Mouse (Mus musculus) embryonic facial prominence, embryonic 14.5 days (tissue): ENCODE measurements around the gene Gm21996. TPM values are rescaled to one million over a fixed set of nuclear protein-coding genes. Genes with fewer than 3 reads are reported as not detected.
"Not testable (repeated sequence)": the region's sequence is repeated elsewhere in the genome, so short reads cannot be mapped to it uniquely, and the experiment has no call there.

Source experiments
- ATAC-seq: fragments of 200-750 bp; cut with Nextera tagmentation; 2 replicates; pipeline ENCODE4 v1.8.0; 2017; ENCODE audit warnings: low read depth, moderate number of reproducible peaks, moderate TSS enrichment
- DNase-seq: peaks from one replicate; pipeline ENCODE4 v3.0.0-alpha.2; 2015; ENCODE audit warnings: low spot score
- H3K27ac ChIP-seq: fragments of 300-500 bp; sonication (generic); replicated peaks from 2 replicates; pipeline ENCODE4 v1.5.1; 2014; ENCODE audit warnings: low read depth, mild to moderate bottlenecking, low read length, moderate library complexity
- H3K27me3 ChIP-seq: fragments of 300-500 bp; sonication (generic); replicated peaks from 2 replicates; pipeline ENCODE4 v1.6.1; 2014; ENCODE audit warnings: low read length; ENCODE audit not compliant: control insufficient read depth, insufficient read depth
- H3K36me3 ChIP-seq: fragments of 300-500 bp; sonication (generic); 2 replicates; pipeline ENCODE4 v1.6.1; 2014; ENCODE audit warnings: low read length, mixed read lengths; ENCODE audit not compliant: control insufficient read depth, insufficient read depth
- H3K4me1 ChIP-seq: fragments of 300-500 bp; sonication (generic); 2 replicates; pipeline ENCODE4 v1.6.1; 2014; ENCODE audit warnings: antibody characterized with exemption, low read length; ENCODE audit not compliant: control insufficient read depth, insufficient read depth
- H3K4me2 ChIP-seq: fragments of 300-500 bp; sonication (generic); 2 replicates; pipeline ENCODE4 v1.6.1; 2014; ENCODE audit warnings: low read depth, mild to moderate bottlenecking, low read length, moderate library complexity, mixed read lengths
- H3K4me3 ChIP-seq: fragments of 300-500 bp; sonication (generic); 2 replicates; pipeline ENCODE4 v1.5.1; 2014; ENCODE audit warnings: low read depth, mild to moderate bottlenecking, low read length
- H3K9ac ChIP-seq: fragments of 300-500 bp; sonication (generic); 2 replicates; pipeline ENCODE4 v1.6.1; 2014; ENCODE audit warnings: low read depth, mild to moderate bottlenecking, low read length, moderate library complexity, mixed read lengths
- H3K9me3 ChIP-seq: fragments of 300-500 bp; sonication (generic); 2 replicates; pipeline ENCODE4 v1.6.1; 2016; ENCODE audit warnings: low read length; ENCODE audit not compliant: control insufficient read depth
- WGBS: fragments of 180-500 bp; shearing (Covaris S2); extraction: QIAGEN DNeasy Blood & Tissue Kit; methylation state at CpG from one replicate; pipeline ENCODE4 v1.1.7; 2014; 5-methylcytosine and 5-hydroxymethylcytosine counted together
- polyA plus RNA-seq: library from polyadenylated mRNA; unstranded; fragments of >200 nt; fragmentation: Nextera tagmentation; extraction: Ambion mirVana; gene quantifications from 2 replicates; pipeline ENCODE4 v1.2.1, GENCODE M21; 2014

The Gm21996 gene
- polyA plus RNA-seq = not detected in 2 replicates

DNA sequence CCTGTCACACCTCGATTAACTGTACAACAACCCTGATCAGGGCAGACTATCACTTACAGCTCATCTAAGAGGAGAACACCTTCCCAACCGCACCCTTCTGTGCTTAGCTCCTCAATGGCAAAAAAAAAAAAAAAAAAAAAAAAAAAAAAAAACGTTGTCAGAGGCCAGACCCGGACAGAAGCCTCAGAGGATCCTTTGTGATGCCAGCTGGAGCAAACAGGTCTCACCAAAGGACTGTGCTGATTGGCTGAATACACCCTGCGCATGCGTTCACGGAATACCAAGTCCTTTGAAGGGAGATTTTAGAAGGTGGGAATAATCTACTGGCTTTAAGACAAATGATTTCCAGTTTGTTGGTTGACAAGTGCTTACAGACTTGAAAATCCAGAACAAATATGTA lies at the start of gene Gm21996:
TSS of gene Gm21996 (minus strand) at position 101 of the 400 bp plus-strand sequence.
- not testable (repeated sequence) for H3K27me3 ChIP-seq, DNase-seq, H3K27ac ChIP-seq, H3K9ac ChIP-seq, H3K36me3 ChIP-seq, ATAC-seq, H3K4me3 ChIP-seq, H3K9me3 ChIP-seq, H3K4me2 ChIP-seq, H3K4me1 ChIP-seq
- no CpG with 5 or more reads among the region's 7 CpGs for WGBS
